Mouse (Mus musculus) embryonic fibroblast, embryonic 13.5 days (primary cell): Measurements from ENCODE around the gene Sfxn3. TPM values are rescaled to one million over a fixed set of nuclear protein-coding genes. Genes with fewer than 3 reads are reported as not detected.

Experiments
- H3K27ac ChIP-seq: 2 replicates; pipeline ENCODE4 v1.5.1; 2012; ENCODE audit warnings: low read length, control low read depth, inconsistent platforms; ENCODE audit not compliant: insufficient read depth
- H3K4me1 ChIP-seq: 2 replicates; pipeline ENCODE4 v1.6.1; 2011; ENCODE audit warnings: low read length; ENCODE audit not compliant: control insufficient read depth, insufficient read depth
- H3K4me3 ChIP-seq: 2 replicates; pipeline ENCODE4 v1.5.1; 2011; ENCODE audit warnings: mild to moderate bottlenecking, control low read depth, low read length; ENCODE audit not compliant: insufficient read depth
- CTCF ChIP-seq: IDR thresholded peaks from 2 replicates; pipeline ENCODE4 v1.5.1; 2011; ENCODE audit warnings: mild to moderate bottlenecking, control low read depth, low read length, moderate library complexity, borderline replicate concordance; ENCODE audit not compliant: insufficient read depth
- POLR2A ChIP-seq: IDR thresholded peaks from 2 replicates; pipeline ENCODE4 v1.6.1; 2011; ENCODE audit warnings: low read depth, mild to moderate bottlenecking, control low read depth, low read length, moderate library complexity
- polyA plus RNA-seq: library from polyadenylated mRNA; stranded (reverse); fragments of >200 nt; gene quantifications from 2 replicates; pipeline ENCODE4 v1.2.4, GENCODE M21; 2011; ENCODE audit warnings: low read depth; ENCODE audit not compliant: missing spikeins, insufficient read length

Gene Sfxn3
- polyA plus RNA-seq, 1 experiment: 96.8 TPM

GRCm38 (mm10) chr19:45045236-45045635 is 2.1 kb upstream of the Sfxn3 start:
- no peak for TF ChIP-seq POLR2A
- no peak for TF ChIP-seq CTCF
- Histone ChIP-seq H3K27ac (no peak overlapping the region), H3K4me1 (peaks cover 9% of the 10 kb centered on the region; the same call in 1 of the 2 replicates), H3K4me3 (no peak overlapping the region)

DNA sequence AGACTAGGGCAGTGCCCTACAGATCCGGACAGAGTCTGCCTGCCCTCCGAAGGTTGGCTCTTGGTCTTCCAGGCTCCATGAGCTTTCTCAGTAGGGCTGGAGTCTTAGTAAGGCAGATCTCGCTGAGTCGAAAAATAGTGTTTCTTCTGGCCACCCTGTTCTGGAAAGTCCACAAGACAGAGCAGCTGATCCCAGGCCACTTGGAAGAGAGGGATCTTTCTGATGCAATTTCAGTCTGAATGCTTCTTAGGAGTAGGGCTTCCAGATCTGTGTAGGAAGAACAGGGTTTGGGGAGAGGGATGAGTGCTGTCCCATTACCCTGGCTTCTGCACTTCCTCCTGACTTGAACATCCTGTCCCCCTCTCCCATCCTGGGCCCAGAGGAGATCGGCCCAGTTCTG is 1.7 kb upstream of the Sfxn3 start, which contains the start of gene Pdzd7:
Gene Pdzd7, minus strand, starts transcription at position 67 of the 400 bp plus-strand sequence.
- Histone ChIP-seq H3K4me3 (peak within 1 kb of the TSS; percentile 69), H3K27ac (no peak within 1 kb of the TSS), H3K4me1 (peaks cover 9% of the 10 kb centered on the region; the same call in 1 of the 2 replicates)
- TF ChIP-seq POLR2A (no peak), CTCF (no peak)

DNA sequence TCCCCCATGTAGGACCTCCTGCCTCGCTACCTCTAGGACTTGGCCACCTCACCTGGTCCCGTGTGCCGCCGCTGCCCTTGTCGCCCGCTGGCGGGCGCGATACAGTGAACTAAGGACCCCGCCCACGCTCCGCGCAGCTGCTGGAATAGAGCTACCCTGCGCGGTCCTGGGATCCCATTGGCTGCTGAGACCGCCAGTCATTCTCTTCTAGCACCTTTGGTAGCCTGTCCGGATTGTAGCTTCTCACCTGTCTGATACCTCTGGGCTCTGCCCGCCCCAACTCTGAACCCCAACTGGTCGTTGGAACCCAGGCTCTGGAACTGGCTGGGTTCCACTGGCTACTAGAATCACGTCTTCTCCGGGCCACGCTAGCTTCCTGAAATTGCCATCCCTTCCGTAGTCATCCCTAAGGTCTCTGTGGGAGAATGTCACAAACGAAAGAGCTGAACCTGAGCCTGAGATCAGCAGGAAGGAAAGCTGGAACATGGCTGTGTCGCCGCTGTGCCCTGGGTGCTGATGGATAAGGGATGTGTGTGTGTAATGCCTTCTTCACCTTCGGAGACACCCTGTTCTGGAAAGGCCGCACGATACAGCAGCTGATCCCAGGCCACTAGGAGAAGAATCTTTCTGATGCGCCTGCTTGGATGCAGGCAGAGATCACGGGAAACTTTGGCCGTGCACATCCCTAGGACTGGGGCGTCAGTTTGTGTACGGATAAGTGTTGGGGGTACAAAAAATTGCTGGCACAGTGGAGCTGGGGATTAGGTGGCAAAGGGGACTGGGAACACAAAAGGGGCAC is 581 bp upstream of the Sfxn3 start:
- Histone ChIP-seq H3K4me1 (peaks cover 9% of the 10 kb centered on the region; the same call in 1 of the 2 replicates), H3K4me3 (peak overlapping the region; percentile 69), H3K27ac (peak overlapping the region; percentile 98)
- peak; percentile 27; the same call in 1 of the 2 replicates for TF ChIP-seq POLR2A
- TF ChIP-seq CTCF: no peak

DNA sequence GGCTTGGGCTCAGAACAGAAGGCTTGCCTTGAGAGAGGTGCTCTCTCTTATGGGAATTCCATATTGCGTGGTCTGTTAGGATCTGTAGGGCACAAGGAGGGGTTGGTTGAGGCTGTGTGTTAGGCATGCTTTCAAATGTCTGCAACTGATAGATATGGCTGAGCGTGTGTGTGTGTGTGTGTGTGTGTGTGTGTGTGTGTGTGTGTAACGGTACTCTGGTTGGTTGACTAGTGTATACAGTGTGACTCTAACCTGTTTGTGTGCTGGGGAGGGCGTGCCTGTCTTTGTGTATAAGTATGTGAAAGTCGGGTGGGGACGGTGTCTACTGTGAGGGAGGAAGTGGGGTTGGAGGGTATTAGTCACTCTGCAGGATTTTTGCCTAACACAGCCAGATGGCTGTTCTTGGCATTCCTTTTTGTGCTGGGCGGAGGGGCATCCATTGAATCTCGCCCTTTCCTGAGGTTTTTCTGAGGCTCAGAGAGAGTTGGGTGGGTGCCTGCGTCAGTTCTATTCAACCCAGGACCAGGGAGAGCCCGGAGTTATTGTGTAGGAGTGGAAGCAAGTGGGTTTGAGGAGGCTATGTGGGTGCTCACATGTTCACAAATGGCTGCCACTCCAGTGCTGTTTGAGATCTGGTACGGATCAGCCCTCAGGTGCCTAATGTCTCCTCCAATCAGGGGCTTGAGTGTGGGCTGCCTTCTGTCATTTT is 786 bp downstream of the Sfxn3 start:
- H3K4me3 ChIP-seq: peak overlapping the region; percentile 69
- peak overlapping the region; percentile 98 for H3K27ac ChIP-seq
- H3K4me1 ChIP-seq: peaks cover 9% of the 10 kb centered on the region; the same call in 1 of the 2 replicates
- TF ChIP-seq POLR2A: peak; percentile 50; the same call in 1 of the 2 replicates
- TF ChIP-seq CTCF: no peak

DNA sequence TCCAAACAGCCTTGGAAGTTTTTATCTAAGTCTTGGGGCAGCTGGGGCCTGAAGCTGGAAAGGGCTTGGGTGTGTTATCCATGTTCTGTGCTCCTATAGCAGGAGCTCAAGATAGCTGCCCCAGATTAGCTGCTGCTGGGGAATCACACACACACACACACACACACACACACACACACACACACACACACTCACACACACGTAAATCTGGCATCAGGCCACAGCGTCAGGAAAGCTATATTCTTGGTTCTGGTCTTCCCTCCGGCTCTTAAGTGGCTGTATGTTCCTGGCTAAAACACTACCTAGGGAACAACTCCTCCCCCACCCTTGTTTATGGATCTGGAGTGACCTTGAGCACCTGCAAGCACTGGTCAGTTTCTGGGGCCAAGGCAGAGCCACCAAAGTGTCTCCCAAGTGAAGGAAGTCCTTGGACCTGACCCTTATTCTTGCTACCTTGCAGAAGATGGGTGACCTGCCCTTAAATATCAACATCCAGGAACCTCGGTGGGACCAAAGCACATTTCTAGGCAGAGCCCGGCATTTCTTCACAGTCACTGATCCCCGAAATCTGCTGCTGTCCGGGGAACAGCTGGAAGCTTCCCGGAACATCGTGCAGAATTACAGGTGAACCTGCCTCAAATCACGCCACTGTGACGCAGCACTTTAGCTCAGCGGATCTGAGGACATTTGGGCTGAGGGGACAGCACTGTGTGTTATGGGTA is 1.5 kb downstream of the Sfxn3 start:
- Histone ChIP-seq H3K4me3 (peak overlapping the region; percentile 69), H3K4me1 (peaks cover 9% of the 10 kb centered on the region; the same call in 1 of the 2 replicates), H3K27ac (peak overlapping the region; percentile 98)
- peak; percentile 23; the same call in 1 of the 2 replicates for TF ChIP-seq POLR2A
- TF ChIP-seq CTCF: no peak

DNA sequence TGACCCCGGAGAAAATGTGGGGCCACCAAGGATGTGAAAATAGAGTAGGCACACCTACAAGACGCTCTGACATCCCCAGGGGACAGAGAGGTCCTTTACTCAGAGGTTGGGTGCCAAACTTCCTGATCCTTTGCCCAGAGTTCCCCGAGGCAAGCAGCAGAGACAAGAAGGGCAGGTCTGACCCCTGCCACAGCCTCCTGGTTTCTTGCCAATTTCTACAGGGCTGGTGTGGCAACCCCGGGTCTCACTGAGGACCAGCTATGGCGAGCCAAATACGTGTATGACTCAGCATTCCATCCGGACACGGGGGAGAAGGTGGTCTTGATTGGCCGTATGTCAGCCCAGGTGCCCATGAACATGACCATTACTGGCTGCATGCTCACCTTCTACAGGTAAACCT is 2.2 kb downstream of the Sfxn3 start:
- no peak for TF ChIP-seq POLR2A
- TF ChIP-seq CTCF: no peak
- Histone ChIP-seq H3K4me1 (peaks cover 10% of the 10 kb centered on the region; the same call in 1 of the 2 replicates), H3K4me3 (no peak overlapping the region), H3K27ac (no peak overlapping the region)

DNA sequence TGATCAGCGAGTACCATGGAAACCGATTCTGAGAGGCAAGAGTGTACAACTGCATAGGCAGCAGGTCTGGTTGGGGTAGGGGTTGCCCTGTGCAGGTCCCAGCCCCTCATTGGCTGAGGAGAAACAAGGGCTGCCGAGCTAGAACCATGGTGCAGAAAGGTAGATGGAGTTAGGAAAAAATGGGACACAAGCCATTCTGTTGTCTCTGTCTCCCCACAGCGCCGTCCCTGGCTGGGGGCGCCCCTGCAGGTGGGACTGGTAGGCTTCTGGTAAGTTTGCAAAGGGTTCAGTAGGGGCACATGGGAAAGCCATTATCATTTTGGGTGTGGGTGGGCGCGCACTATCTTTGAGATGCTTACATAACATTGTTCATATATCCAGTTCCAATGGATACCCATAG is 6.1 kb downstream of the Sfxn3 start:
- no peak for TF ChIP-seq POLR2A
- TF ChIP-seq CTCF: no peak
- peaks cover 21% of the 10 kb centered on the region for H3K4me1 ChIP-seq
- H3K4me3 ChIP-seq: no peak overlapping the region
- H3K27ac ChIP-seq: no peak overlapping the region

DNA sequence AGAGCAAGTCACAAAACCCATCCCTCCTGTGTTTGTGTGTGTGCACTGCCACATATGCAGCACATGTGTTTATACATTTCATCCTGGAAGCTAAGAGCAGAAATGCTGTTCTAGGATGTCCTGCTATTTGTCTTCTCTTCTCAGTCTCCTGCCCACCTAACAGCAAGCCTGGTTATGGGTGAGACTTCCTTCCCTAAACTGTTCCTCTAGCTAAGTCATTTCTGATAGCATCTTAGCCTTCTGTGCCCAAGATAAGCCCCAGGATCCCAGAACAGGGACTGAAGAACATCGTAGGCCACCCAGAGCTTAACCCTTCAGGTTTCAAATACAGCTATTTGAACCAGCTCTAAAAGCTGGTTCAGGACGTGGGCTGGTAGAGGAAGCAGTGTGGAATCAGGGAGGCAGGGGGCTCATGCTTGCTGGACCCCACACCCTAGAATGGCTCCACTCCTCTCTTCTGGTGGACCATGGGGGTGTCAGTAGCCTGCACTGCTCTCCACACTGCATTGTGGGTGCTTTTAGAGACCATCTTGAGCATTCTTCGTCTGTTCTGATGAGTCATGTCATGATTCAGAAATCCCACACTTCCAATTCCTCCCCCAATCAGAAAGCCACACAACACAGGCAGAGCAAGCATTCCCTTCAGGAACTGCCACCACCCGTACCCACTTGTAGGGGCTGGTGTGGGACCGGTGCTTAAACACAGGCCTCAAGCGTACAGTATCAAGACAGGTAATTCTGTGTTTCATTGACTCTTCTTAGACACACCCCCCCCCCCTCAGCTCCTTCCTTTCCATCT is 7.8 kb downstream of the Sfxn3 start:
- Histone ChIP-seq H3K27ac (peak overlapping the region; percentile 83), H3K4me3 (no peak overlapping the region), H3K4me1 (peaks cover 13% of the 10 kb centered on the region)
- TF ChIP-seq CTCF (no peak), POLR2A (peak; percentile 49; the same call in 1 of the 2 replicates)

DNA sequence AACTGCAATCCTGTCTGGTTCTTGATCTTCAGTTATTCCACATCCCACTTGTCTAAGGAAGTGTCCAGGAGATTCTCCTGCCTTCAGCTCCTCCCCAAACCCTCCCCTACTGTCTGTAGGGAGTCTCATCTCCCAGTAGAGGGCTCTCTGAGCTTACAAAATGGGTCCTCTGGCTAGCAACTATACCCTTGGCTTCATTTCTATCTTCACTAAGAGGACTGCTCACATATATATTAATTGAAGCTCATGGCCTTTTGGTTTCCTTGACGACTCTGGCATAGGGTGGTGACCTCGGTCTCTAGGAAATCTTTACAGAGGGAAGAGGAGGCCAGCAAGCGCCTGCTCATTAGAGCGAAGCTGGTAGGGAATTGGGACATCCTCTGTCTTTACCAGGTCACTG is 9.1 kb downstream of the Sfxn3 start:
- Histone ChIP-seq H3K4me3 (no peak overlapping the region), H3K27ac (peak overlapping the region; percentile 94), H3K4me1 (peaks cover 13% of the 10 kb centered on the region)
- no peak for TF ChIP-seq CTCF
- TF ChIP-seq POLR2A: no peak
